Comparison of ENCODE assay signal across 7 mouse cellular contexts in genomic region chr17:6828531-6829150, GRCm38 (mm10). TPM values are rescaled to one million over a fixed set of nuclear protein-coding genes. Genes with fewer than 3 reads are reported as not detected.
DNase-seq lines count a peak whose midpoint lies in the region; ATAC-seq and TF ChIP-seq lines count a peak whose summit lies in the region.

No protein-coding gene starts in this region.

- 80% methylated on average over 7 of the region's 7 CpGs for WGBS in forebrain, embryonic 16.5 days
- WGBS in lung, adult 2 months = 46% methylated on average over 7 of the region's 7 CpGs
- 36% methylated on average over 7 of the region's 7 CpGs for WGBS in stomach, embryonic 15.5 days

- ATAC-seq in forebrain, embryonic 16.5 days = no peak
- peak; percentile 10; the same call in 1 of the 2 replicates for ATAC-seq in stomach, embryonic 15.5 days (ENCODE audit: insufficient read depth, low FRiP score, low read depth)
- ATAC-seq in megakaryocyte progenitor cell, adult 5-6 weeks (replicated peaks; ENCODE audit: poor library complexity) = no peak

- H3K4me2 ChIP-seq in forebrain, embryonic 16.5 days (ENCODE audit: low read length) = peak overlapping the region; percentile 68
- peak overlapping the region; percentile 75 for H3K4me2 ChIP-seq in stomach, embryonic 15.5 days

- H3K9ac ChIP-seq in forebrain, embryonic 16.5 days (replicated peaks; ENCODE audit: low read depth, low read length) = peak overlapping the region; percentile 68
- no peak overlapping the region; the same call in 1 of the 2 replicates for H3K9ac ChIP-seq in stomach, embryonic 15.5 days

- H3K36me3 ChIP-seq in forebrain, embryonic 16.5 days (ENCODE audit: control insufficient read depth, insufficient read depth) = no peaks in the 10 kb centered on the region
- no peaks in the 10 kb centered on the region for H3K36me3 ChIP-seq in stomach, embryonic 15.5 days

- no peak for TF ChIP-seq POLR2A in lung, adult 2 months (IDR thresholded peaks at IDR 0.05; ENCODE audit: borderline replicate concordance, extremely low read depth, low read depth, low read length)

- peak overlapping the region; percentile 98 for H3K27ac ChIP-seq in forebrain, embryonic 16.5 days (ENCODE audit: low read length)
- H3K27ac ChIP-seq in stomach, embryonic 15.5 days = peak overlapping the region; percentile 97

- peak; percentile 62 to 69 for DNase-seq in B cell, adult 2 months
- DNase-seq in CD8-positive naive resting alpha-beta T cell, adult 2 months (ENCODE audit: low read depth in 2 of 2, low spot score in 2 of 2) = peak; percentile 18 to 36
- no peak for DNase-seq in lung, adult 2 months
- DNase-seq in layer of hippocampus, adult 8-10 months (ENCODE audit: low spot score in 2 of 2) = no peak

- peaks cover 9% of the 10 kb centered on the region for H3K4me1 ChIP-seq in forebrain, embryonic 16.5 days (replicated peaks; ENCODE audit: control insufficient read depth, insufficient read depth, low read length)
- H3K4me1 ChIP-seq in lung, adult 2 months (ENCODE audit: control insufficient read depth, insufficient read depth, low read length) = peaks cover 10% of the 10 kb centered on the region
- no peaks in the 10 kb centered on the region for H3K4me1 ChIP-seq in stomach, embryonic 15.5 days

- H3K27me3 ChIP-seq in forebrain, embryonic 16.5 days (replicated peaks; ENCODE audit: control insufficient read depth, insufficient read depth, low read length) = no peaks in the 10 kb centered on the region
- no peaks in the 10 kb centered on the region for H3K27me3 ChIP-seq in stomach, embryonic 15.5 days (replicated peaks)

- no peaks in the 10 kb centered on the region for H3K9me3 ChIP-seq in forebrain, embryonic 16.5 days (ENCODE audit: control insufficient read depth, low read length)
- no peaks in the 10 kb centered on the region for H3K9me3 ChIP-seq in stomach, embryonic 15.5 days

- H3K4me3 ChIP-seq in forebrain, embryonic 16.5 days (replicated peaks; ENCODE audit: low read length) = peak overlapping the region; percentile 56
- peak overlapping the region; percentile 86 for H3K4me3 ChIP-seq in lung, adult 2 months (replicated peaks; ENCODE audit: extremely low read depth, low read depth, low read length)
- peak overlapping the region; percentile 54 for H3K4me3 ChIP-seq in stomach, embryonic 15.5 days (replicated peaks)

- TF ChIP-seq CTCF in lung, adult 2 months (IDR thresholded peaks at IDR 0.05; ENCODE audit: insufficient read depth, low read length) = no peak

RNA-seq across cellular contexts. Expression of gene Ezr, which starts 46.1 kb away (rescaled TPM):
- polyA plus RNA-seq in forebrain, embryonic 16.5 days (2015; fragmentation: Nextera tagmentation; extraction: Ambion mirVana) = 100 and 127 TPM in 2 replicates
- 79.3 and 84.0 TPM in 2 replicates for polyA plus RNA-seq in lung, adult 2 months (2012; rRNA removed)
- 223 and 228 TPM in 2 replicates for polyA plus RNA-seq in stomach, embryonic 15.5 days (2015; fragmentation: Nextera tagmentation; extraction: Ambion mirVana)
- 10 to 100 TPM; 37.3 to 59.3 (median 44.4) TPM for total RNA-seq in layer of hippocampus, adult 8-10 months (2022)
- 43.8 and 45.3 TPM in 2 replicates for total RNA-seq in megakaryocyte progenitor cell, adult 5-6 weeks (2015)
- total RNA-seq in megakaryocyte progenitor cell, adult 5-6 weeks (2017) = 118 and 129 TPM in 2 replicates

Comparison
In these comparisons a context has a peak if more than half of its experiments do, and no peak if none do; other contexts are left out.
1. DNase-seq: peak in B cell, adult 2 months (2 of 2) and CD8-positive naive resting alpha-beta T cell, adult 2 months (2 of 2); none in lung, adult 2 months (single experiment) and layer of hippocampus, adult 8-10 months (0 of 2).
2. Peak in every context shown above with its lines, with median percentiles within 50 percentile points of each other: H3K4me3 ChIP-seq.